Mouse (Mus musculus) layer of hippocampus, adult 18-20 months (tissue): Measurements from ENCODE around the gene Anapc7. TPM values are rescaled to one million over a fixed set of nuclear protein-coding genes. Genes with fewer than 3 reads are reported as not detected.
"Not testable (repeated sequence)": the region's sequence is repeated elsewhere in the genome, so short reads cannot be mapped to it uniquely, and the experiment has no call there.

Source experiments
- DNase-seq, 2 experiments: peaks; one replicate each; pipeline ENCODE4 v3.0.0; 2022; ENCODE audit warnings: low spot score in 2 of 2
- total RNA-seq, 2 experiments: library from RNA; stranded (reverse); gene quantifications; 2 replicates each; pipeline ENCODE4 v1.2.3; 2021

The Anapc7 gene
- total RNA-seq, 2 experiments from 2014 or later: 30.6 to 34.9 TPM

- no peak for DNase-seq
Measured at GRCm38 (mm10) chr5:122449946-122450345, 28.5 kb downstream of the Anapc7 start.

GRCm38 (mm10) chr5:122450913-122451317 lies 29.4 kb downstream of the Anapc7 start:
- no peak for DNase-seq

GRCm38 (mm10) chr5:122451324-122451723 lies 29.8 kb downstream of the Anapc7 start:
- DNase-seq: no peak

- no peak for DNase-seq
Measured at GRCm38 (mm10) chr5:122452194-122452593, 30.7 kb downstream of the Anapc7 start.

- no peak for DNase-seq
Measured at GRCm38 (mm10) chr5:122453188-122453587, 31.7 kb downstream of the Anapc7 start.

GRCm38 (mm10) chr5:122454442-122454841 lies 32.9 kb downstream of the Anapc7 start:
- no peak for DNase-seq

GRCm38 (mm10) chr5:122454883-122455282 lies 33.4 kb downstream of the Anapc7 start:
- DNase-seq: no peak

GRCm38 (mm10) chr5:122455584-122455983 lies 34.1 kb downstream of the Anapc7 start:
- no peak for DNase-seq

GRCm38 (mm10) chr5:122457054-122457453 lies 35.6 kb downstream of the Anapc7 start:
- DNase-seq: not testable (repeated sequence)

- DNase-seq: no peak
Measured at GRCm38 (mm10) chr5:122458066-122458465, 36.6 kb downstream of the Anapc7 start.

GRCm38 (mm10) chr5:122459335-122459734 lies 37.8 kb downstream of the Anapc7 start:
- DNase-seq: no peak

GRCm38 (mm10) chr5:122460656-122461055 lies 39.2 kb downstream of the Anapc7 start:
- DNase-seq: no peak

GRCm38 (mm10) chr5:122461431-122461830 lies 39.9 kb downstream of the Anapc7 start:
- no peak for DNase-seq

- no peak for DNase-seq
Measured at GRCm38 (mm10) chr5:122471658-122472057, 50.2 kb downstream of the Anapc7 start.

GRCm38 (mm10) chr5:122474643-122475363 lies 53.3 kb downstream of the Anapc7 start:
- no peak for DNase-seq

GRCm38 (mm10) chr5:122476078-122476477 lies 54.6 kb downstream of the Anapc7 start:
- no peak for DNase-seq

- no peak for DNase-seq
Measured at GRCm38 (mm10) chr5:122477492-122477891, 56.0 kb downstream of the Anapc7 start.

- DNase-seq: no peak
Measured at GRCm38 (mm10) chr5:122479131-122479530, 57.6 kb downstream of the Anapc7 start.

GRCm38 (mm10) chr5:122481844-122482243 lies 60.4 kb downstream of the Anapc7 start:
- DNase-seq: no peak

- DNase-seq: no peak
Measured at GRCm38 (mm10) chr5:122482733-122483391, 61.4 kb downstream of the Anapc7 start.

GRCm38 (mm10) chr5:122486243-122486642 lies 64.8 kb downstream of the Anapc7 start:
- not testable (repeated sequence) for DNase-seq

GRCm38 (mm10) chr5:122487825-122488224 lies 66.3 kb downstream of the Anapc7 start:
- no peak for DNase-seq

GRCm38 (mm10) chr5:122490148-122490547 lies 68.7 kb downstream of the Anapc7 start:
- no peak for DNase-seq
